Mouse (Mus musculus) brain, adult 2 months (tissue): Measurements from ENCODE around the gene Pla2g4b.
A peak's percentile ranks its signal among the peaks of the same experiment; 100 is the strongest.

Source experiments
- DNase-seq: peaks from one replicate; pipeline ENCODE4 v3.0.0; 2011; ENCODE audit warnings: low read depth, low spot score

Pla2g4b gene

DNA sequence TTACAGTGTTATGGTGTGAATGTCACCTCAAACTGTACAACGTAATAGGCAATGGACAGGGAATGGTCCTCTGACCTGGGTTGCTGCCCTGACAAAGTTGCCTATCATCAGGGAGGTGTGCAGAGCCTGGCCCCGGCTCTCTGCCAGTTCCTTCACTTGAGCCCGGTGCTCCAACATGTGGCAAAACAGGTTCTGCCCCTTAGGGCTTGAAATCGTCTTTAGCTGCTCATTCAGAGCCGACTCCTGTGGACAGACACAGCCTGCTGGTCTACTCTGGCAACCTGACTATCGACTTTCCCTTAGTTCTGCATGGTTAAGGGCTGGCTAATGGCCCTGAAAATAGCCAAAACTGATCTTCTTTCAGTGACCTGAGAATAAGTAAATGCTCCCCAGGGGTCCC, 27.0 kb downstream of the Pla2g4b start:
- DNase-seq, result no peak

DNA sequence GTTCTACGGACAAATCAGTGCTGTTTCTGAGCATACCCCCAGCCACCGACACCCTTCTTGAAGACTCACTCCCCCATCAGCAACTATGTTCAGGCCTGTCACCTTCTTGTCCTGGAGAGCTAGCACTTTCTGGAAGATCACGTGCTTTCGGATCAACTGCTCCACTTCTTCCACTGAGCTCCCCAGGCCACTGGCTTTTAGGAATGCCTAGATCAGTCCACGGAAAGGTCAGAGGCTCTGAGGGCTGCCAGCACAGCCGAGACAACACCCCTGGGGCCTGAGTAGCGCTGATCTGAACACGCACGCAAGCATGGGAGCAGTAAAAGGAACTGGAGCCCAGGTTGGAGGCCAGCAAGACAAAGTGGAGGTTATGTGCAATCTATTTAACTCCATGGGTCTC, 27.4 kb downstream of the Pla2g4b start:
- DNase-seq, result no peak

DNA sequence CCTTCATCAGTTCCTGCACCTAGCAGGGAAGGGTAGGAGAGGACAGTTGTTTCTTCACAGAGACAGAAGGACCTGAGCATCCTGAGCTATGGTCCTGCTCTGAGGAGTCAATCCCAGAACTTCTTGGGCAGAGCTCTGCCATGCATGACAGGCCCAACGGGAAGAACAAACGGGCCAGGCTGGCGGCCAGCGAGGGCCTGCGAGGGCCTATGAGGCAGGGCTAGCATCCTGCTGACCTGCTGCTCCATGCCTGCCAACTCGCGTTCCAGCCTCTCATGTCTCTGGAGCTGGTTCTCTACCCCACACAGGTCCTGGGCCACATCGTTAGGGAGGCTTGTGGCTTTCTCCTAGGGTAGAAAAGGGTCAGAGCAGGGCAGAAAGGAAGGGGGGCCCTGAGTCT, 29.0 kb downstream of the Pla2g4b start:
- DNase-seq, result no peak

DNA sequence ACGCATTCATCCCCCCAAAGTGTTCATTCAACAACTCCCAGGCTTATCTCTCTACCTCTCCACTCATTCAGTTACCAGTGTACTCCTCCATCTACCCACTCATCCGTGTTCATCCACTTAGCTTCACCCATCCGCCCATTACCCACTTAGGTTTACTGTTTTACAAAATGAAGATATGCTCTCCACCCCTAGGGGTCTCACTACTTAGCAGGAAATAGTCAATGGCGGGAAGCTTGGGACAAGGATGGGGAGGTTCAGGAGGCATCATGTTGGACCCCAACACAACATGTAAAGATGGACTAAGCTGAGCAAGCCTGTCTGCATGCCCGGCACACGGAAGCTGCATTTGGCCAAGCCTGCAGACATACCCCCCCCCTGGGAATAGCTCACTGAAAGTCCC, 31.4 kb downstream of the Pla2g4b start:
- no peak for DNase-seq

DNA sequence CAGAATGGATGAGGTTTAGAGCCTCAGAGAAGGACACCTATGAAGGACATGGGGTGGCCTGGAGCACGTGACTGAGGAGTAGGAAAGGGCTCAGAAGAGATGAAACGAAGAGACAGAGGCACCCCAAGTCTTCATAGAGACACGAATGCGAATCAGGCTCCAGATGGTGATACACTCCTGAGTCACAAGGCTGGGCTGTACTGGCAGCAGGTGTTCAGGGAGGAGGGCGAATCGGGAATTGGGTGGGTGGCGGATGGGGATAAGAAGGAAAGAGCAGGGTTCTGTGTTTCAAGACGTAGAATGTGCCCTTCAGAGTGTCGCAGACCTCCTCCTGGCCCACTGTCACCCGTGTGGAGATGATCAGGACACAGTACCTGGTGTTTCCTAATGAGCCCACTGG, 32.0 kb downstream of the Pla2g4b start:
- peak; percentile 77 for DNase-seq

DNA sequence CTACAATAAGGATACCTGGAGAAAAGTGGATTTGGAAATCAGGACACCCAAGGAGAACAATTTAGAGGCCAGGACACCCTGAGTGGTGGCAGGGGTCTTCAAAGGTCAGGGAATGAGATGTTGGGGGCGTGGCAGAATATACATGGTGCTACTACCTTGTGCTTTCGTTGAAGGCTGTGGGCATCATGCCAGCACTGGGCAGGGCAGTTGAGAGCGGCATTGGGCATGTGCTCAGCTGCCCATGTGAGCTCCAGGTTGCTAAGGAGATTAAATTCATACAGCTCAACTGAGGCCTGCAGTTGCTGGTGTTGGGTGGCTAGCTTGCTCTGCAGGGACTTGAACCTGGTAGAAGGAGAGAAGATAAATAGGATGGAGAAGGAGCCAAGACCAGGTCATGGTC, 33.0 kb downstream of the Pla2g4b start:
- no peak for DNase-seq

DNA sequence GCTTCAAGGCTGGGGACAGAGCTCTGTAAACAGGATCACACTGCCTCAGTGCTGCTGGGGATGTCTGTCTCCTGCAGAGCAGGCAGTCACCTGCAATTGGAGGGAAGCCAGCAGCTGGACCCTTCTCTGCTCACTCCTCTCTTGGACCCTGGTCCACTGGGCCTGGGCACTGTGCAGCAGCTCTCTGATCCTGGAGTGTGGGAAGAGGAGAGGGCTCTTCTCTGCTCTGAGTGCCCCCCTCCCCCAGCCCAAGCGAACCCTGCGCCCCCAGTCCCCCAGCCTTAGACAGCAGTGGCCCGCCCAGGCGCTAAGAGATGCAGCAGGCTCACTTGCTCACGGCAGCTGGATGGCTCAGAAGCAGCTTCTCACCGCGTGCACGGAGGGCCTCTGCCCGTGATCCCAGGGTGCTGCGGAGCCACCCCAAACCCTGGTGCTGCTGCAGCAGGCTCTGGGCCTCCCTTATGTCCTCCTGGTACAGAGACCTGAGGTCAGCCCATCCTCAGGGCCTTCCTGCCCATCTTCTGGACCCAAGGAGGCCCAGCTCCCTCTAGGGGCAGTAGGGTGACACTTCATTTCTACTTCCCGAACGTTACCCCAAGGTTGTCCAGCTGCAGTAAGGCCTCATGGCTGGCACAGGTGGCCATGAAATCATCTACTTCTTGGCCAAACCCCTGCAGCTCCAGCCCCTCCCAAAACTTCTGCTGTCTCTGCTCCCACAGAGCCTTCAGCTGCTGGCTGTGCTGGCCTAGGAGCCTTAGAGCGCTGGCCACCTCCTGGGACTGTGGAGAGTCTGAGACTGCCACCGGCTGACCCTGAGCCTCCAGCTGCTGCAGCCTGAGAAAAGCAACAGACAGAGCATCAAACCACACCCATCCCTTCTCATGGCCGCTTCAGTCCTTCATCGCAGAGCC, 35.6 kb downstream of the Pla2g4b start:
- peak; percentile 58 for DNase-seq

DNA sequence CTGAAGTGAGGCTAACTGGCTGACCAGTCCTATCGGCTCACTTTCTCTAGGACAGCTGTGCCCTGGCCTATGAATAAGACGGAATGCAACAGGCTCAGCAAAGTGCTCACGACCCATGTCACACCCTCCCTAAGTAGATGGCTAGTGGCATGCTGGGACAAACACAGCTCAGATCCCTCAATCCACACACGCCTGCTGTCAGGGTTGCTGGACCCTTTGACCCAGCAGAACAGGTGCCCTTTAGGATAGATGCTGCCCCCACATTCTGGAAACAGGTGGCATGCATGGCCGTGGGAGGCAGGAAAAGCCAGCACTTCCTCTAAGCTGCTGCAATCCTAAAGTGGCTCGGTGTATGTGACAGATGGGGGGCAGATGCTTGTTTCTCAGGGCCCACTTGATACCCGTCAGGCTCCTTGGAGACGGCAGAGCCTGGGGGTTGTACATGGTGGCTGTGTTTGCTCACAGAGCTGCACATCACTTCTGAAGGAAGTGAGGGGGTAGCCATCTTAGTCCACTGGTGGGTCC, 36.3 kb downstream of the Pla2g4b start:
- peak; percentile 87 for DNase-seq

DNA sequence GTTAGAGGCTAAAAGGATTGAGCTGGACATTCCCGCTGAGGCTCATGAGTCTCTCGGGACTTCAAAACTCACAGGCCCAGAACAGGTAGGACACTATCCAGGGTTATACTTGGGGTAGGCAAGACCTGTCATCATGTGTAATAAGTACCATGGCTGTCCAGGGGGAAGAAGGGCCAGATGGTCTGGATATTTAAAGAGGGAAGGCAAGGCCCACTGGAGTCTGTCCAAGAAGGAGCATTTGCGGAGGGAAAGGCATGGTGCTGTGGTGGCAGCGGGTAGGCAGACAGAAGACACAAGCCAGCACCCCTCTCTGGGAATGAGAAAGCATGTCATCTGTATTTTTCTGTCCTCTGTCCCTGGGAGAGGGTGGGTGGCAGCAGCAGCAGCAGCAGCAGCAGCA, 40.9 kb downstream of the Pla2g4b start:
- peak; percentile 36 for DNase-seq

DNA sequence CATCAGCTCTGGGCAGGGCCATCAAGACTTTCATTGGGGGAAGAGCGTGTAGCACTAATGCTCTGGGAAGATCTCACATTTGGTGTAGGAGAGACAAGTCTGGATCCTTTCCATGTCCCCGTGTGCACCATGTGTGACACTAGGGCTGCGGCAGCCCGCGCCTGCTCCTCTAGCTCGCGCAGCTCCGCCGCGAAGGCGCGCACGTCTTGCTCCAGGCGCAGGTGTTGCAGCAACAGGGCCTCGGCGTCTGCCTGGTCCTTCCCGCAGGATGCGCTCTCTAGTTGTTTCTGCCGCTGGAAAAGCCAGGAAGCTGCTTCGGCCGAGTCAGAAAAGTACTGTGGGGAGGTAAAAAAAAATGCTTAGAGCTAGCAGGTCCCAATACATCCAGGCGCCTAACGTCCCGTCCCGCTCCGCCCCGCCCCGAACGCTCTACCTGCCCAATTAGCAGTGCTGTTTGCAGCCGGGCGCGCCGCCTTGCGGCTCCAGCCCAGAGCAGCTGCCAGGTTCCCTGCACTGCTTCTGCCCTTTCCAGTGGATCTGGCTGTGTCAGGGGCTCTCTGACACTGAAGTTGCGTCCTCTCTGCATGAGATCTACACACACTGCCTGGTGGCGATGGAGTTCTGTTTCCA, 43.0 kb downstream of the Pla2g4b start:
- peak; percentile 79 for DNase-seq

DNA sequence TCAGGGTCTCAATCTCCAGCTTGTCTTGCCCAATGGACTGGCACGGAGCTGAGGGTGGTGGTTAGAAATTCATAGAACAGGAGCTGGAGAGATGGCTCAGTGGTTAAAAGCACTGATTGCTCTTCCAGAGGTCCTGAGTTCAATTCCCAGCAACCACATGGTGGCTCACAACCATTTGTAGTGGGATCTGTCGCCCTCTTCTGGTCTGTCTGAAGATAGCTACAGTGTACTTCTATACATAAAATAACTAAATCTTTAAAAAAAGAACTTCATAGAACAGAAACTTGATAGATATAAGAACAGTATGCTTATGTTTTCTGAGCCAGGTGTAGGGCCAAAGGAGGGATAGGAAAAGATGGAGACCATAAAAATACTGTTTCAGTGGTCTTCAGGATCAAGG, 49.2 kb downstream of the Pla2g4b start:
- DNase-seq, result no peak

DNA sequence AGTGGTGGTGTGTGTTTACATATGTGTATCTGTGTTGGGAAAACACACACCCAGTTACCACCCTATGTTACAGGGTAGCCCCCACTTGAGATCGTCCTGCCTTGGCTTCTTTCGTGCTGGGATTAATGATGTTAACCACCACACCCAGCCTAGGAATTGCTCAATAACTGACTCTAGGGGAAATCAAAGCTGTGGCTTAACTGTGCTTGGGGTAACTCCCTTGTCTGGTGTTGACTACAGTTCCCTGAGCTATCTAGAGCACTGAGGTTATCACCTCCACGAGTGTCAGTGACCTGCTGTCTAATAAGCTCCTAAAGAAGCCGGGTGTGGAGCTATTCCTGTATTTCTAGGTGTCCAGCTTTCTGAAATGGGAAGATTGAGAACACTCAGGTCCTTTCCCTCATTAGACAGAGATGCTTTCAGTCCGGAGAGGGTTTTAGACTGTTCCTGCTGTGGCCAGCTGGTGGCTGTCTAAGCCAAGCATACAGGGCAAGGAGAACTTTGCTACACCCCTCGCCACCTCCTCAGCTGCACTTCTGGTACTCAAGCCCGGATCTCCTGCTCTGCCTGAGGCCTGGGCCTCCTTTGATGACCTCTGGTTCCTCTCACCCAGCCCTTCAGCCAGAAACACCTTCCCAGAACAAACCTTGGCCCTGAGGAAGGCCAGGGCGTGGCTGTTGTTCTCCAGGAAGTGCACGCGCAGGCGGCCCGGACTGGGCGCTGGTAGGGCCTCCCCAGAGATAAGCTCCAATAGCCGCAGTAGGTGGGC, 51.6 kb downstream of the Pla2g4b start:
- peak; percentile 49 for DNase-seq

DNA sequence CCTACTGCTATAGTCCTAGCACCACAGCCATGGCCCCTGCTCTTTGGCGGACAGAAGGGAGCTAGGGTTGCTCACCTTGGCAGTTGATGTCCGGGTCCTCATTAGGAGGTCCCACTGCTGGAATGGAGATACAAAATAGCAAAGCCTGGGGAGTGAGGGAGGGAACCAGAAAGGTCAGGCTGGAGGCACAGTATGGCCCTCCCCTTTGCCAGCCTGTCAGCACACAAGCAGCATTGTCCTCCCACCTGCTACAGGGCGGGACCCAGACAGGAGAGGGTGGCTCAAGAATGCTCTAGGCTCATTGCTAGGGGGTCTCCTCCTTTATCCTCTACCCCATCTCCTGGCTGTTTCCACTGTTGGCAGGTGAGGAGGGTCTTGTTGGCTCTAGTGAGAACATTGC, 52.8 kb downstream of the Pla2g4b start:
- no peak for DNase-seq

DNA sequence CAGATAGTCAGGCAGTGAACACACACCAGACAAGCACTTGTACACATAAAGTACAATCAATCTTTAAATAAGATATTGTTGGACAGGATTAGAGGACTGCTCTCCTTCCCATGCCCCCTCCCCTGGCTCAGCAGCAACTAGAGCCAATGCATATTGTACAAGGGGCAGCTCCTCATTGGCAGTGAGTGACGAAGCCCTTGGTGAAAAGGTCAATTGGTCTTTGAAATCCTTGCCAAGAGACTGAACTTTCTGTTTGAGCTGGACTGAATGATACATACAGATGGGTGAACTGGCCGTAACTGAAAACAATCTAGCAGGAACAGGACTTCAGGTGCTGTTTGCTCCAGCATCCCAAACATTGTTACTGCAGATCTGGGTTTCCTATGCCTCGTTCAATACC, 54.2 kb downstream of the Pla2g4b start:
- no peak for DNase-seq

DNA sequence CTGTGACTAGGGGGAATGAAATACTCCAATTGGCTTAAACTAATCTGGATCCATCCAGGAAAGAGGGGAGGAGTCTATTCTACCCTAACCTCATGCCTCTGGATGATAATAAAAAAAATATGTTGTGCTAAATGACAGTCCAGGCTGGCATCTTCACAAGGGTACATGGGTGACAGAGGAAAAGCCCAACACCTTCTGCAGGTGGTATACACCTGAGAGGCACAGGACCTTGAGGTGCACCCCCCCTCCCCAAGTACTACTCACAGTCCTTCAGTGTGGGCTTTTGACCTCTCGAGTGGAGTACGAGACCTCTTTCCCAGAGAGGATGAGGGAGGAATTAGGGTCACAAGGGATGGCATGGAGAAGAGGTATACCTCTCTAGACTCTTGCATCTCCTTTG, 54.7 kb downstream of the Pla2g4b start:
- DNase-seq, result no peak

DNA sequence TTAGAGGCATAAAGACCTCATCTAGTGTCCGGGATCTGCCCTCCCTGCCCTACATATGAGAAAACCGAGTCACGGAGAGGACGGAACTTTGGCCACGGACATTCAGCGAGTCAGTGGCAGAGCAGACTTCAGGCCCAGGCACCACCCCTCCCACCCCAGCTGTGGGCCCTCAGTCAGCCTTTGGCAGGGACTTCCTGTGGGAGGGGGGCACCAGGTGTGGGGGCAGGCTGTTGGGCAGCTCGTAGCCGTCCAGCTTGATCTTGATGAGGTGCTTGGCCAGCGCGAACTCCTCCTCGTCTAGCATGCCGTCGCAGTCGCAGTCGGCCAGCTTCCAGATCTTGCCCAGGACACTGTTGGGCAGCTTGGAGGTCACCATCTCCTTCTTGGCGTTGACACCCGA, 57.8 kb downstream of the Pla2g4b start:
- DNase-seq, result no peak
